Mouse (Mus musculus) midbrain, embryonic 16.5 days (tissue): ENCODE results near the gene N4bp1. TPM values are rescaled to one million over a fixed set of nuclear protein-coding genes. Genes with fewer than 3 reads are reported as not detected.

ENCODE experiments used
- ATAC-seq: fragments of 200-750 bp; cut with Nextera tagmentation; 2 replicates; pipeline ENCODE4 v1.8.0; 2017; ENCODE audit warnings: moderate TSS enrichment
- H3K27ac ChIP-seq: fragments of 300-500 bp; sonication (generic); 2 replicates; pipeline ENCODE4 v1.5.1; 2014; ENCODE audit warnings: mild to moderate bottlenecking, low read length, mixed read lengths
- H3K27me3 ChIP-seq: fragments of 300-500 bp; sonication (generic); 2 replicates; pipeline ENCODE4 v1.6.1; 2014; ENCODE audit warnings: low read depth, low read length, mixed read lengths; ENCODE audit not compliant: control insufficient read depth, insufficient read depth
- H3K36me3 ChIP-seq: fragments of 300-500 bp; sonication (generic); 2 replicates; pipeline ENCODE4 v1.6.1; 2014; ENCODE audit warnings: mild to moderate bottlenecking, low read length, moderate library complexity, mixed read lengths; ENCODE audit not compliant: control insufficient read depth, insufficient read depth
- H3K4me1 ChIP-seq: fragments of 300-500 bp; sonication (generic); 2 replicates; pipeline ENCODE4 v1.6.1; 2014; ENCODE audit warnings: mild to moderate bottlenecking, low read length, mixed read lengths; ENCODE audit not compliant: control insufficient read depth, insufficient read depth
- H3K4me2 ChIP-seq: fragments of 300-500 bp; sonication (generic); 2 replicates; pipeline ENCODE4 v1.6.1; 2014; ENCODE audit warnings: mild to moderate bottlenecking, low read length, mixed read lengths
- H3K4me3 ChIP-seq: fragments of 300-500 bp; sonication (generic); 2 replicates; pipeline ENCODE4 v1.5.1; 2014; ENCODE audit warnings: low read depth, mild to moderate bottlenecking, low read length, moderate library complexity, mixed read lengths
- H3K9ac ChIP-seq: fragments of 300-500 bp; sonication (generic); 2 replicates; pipeline ENCODE4 v1.6.1; 2014; ENCODE audit warnings: low read depth, low read length, mixed read lengths
- H3K9me3 ChIP-seq: fragments of 300-500 bp; sonication (generic); replicated peaks from 2 replicates; pipeline ENCODE4 v1.6.1; 2014; ENCODE audit warnings: mild to moderate bottlenecking, low read length, mixed read lengths; ENCODE audit not compliant: control insufficient read depth, poor library complexity, severe bottlenecking
- WGBS: fragments of 180-500 bp; shearing (Covaris S2); extraction: QIAGEN DNeasy Blood & Tissue Kit; methylation state at CpG from one replicate; pipeline ENCODE4 v1.1.7; 2014; 5-methylcytosine and 5-hydroxymethylcytosine counted together
- polyA plus RNA-seq: library from polyadenylated mRNA; unstranded; fragments of >200 nt; fragmentation: Nextera tagmentation; extraction: Ambion mirVana; gene quantifications from 2 replicates; pipeline ENCODE4 v1.2.1, GENCODE M21; 2015

The N4bp1 gene
- polyA plus RNA-seq, 1 experiment from 2014 or later: 9.2 TPM

DNA sequence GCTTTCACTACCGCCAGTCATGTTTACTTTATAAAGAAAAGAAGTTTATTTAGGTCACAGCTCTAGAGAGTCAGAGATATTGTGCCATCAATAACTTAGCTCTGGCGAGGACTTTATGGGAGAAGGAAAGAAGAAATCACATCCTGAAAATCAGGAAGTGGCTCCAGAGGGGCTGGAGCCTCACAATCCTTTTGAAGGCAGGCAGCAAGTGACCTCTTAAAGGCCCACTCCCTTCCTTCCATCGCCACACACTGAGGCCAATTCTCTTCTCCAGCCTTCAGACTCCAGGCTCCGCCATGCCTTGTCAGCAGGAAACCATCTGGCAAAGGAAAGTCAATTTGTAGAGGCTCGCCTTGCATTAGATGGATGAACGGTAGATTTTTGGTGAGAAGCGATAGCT lies 35.4 kb upstream of the N4bp1 start:
- H3K27ac ChIP-seq: no peak overlapping the region
- WGBS: 56% methylated on average over 7 of the region's 7 CpGs
- no peaks in the 10 kb centered on the region for H3K36me3 ChIP-seq
- ATAC-seq: no peak
- no peak overlapping the region for H3K9ac ChIP-seq
- no peaks in the 10 kb centered on the region for H3K9me3 ChIP-seq
- H3K4me3 ChIP-seq: no peak overlapping the region
- no peak overlapping the region for H3K4me2 ChIP-seq
- no peaks in the 10 kb centered on the region for H3K27me3 ChIP-seq
- no peaks in the 10 kb centered on the region for H3K4me1 ChIP-seq

DNA sequence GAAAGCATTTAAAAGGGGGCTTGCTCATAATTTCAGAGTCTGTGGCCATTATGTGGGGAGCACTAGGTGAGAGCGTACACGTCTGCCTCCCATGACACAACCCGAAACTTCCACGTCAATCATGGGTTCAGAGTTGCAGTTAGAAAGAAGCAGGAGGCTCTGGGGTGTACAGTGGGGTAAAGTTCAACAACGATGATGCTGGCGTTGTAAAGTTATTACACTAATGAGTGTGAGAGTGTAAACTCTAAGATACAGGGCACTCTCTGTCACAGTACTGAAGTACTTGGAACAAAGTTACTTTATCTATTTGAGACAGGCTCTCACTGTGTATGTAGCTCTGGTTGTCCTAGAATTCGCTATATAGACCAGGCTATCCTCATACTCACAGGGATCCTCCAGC lies 35.0 kb upstream of the N4bp1 start:
- no peak for ATAC-seq
- no peaks in the 10 kb centered on the region for H3K27me3 ChIP-seq
- H3K9ac ChIP-seq: no peak overlapping the region
- H3K4me3 ChIP-seq: no peak overlapping the region
- no peaks in the 10 kb centered on the region for H3K36me3 ChIP-seq
- H3K27ac ChIP-seq: no peak overlapping the region
- H3K4me2 ChIP-seq: no peak overlapping the region
- H3K4me1 ChIP-seq: no peaks in the 10 kb centered on the region
- WGBS: 88% methylated on average over 7 of the region's 7 CpGs
- no peaks in the 10 kb centered on the region for H3K9me3 ChIP-seq

DNA sequence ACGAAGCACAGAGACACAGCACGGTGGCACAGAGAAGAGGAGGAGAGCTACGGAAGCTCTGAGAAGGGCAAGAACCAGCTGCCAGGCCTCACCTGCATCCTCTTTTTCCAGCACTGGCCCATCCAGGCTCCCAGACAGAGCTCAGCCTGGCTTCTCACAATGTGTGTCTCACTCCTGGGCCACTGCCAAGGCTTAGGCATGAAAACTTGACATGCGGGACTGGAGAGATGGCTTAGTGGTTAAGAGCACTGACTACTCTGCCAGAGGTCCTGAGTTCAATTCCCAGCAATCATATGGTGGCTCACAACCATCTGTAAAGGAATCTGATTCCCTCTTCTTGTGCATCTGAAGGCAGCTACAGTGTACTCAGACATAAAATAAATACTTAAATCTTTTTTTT lies 34.2 kb upstream of the N4bp1 start:
- no peak overlapping the region for H3K27ac ChIP-seq
- 83% methylated on average over 4 of the region's 4 CpGs for WGBS

DNA sequence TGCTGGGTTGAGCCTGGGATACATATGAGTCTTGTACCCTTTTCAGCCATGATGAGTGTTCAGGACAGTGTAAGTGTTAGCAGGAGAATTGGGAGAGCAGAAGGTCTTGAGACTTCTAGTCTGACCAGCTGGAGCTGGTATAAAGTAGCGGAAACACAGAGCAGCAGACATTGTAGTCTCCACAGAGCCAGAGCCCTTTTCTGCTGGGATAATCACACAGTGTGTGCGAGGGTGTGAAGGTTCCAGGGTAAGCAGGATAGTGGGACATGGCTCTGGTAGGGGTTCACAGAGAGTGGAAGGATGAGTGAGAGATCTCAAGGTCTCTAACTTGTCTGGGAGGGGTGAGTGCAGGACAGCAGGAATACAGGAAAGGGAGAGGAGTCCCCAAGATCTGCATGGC lies 33.0 kb upstream of the N4bp1 start:
- Histone ChIP-seq H3K9ac (no peak overlapping the region), H3K4me2 (no peak overlapping the region), H3K4me1 (no peaks in the 10 kb centered on the region), H3K27ac (no peak overlapping the region), H3K27me3 (no peaks in the 10 kb centered on the region), H3K4me3 (no peak overlapping the region), H3K36me3 (no peaks in the 10 kb centered on the region), H3K9me3 (no peaks in the 10 kb centered on the region)
- ATAC-seq: no peak
- 89% methylated on average over 2 of the region's 2 CpGs for WGBS

More for the DNA sequence above, 34.2 kb upstream of the N4bp1 start:
- no peak overlapping the region for H3K4me3 ChIP-seq
- no peak overlapping the region for H3K9ac ChIP-seq
- no peaks in the 10 kb centered on the region for H3K27me3 ChIP-seq
- H3K4me2 ChIP-seq: no peak overlapping the region
- H3K9me3 ChIP-seq: no peaks in the 10 kb centered on the region
- H3K4me1 ChIP-seq: no peaks in the 10 kb centered on the region
- no peak for ATAC-seq
- H3K36me3 ChIP-seq: no peaks in the 10 kb centered on the region

DNA sequence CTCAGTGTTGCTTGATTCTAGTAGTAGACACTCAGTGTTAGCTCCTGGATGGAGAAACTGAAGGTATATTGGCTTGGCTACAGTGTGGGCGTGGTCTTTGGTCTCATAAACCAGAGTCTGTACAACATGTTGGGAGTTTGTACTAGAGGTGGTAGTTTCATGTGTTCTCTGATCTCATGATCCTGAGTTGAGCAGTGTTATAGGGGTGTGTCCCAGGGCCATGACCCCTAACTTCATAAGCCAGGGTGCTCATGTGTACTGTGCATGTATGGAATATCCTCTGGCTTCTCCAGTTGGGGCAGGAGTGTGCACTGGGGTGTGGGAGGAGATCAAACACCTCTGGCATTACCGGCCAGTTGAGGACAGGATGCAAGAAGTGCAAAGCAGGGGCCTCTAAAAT lies 32.6 kb upstream of the N4bp1 start:
- ATAC-seq: no peak
- WGBS: 92% methylated on average over 2 of the region's 2 CpGs
- Histone ChIP-seq H3K9ac (no peak overlapping the region), H3K27me3 (no peaks in the 10 kb centered on the region), H3K9me3 (no peaks in the 10 kb centered on the region), H3K4me1 (no peaks in the 10 kb centered on the region), H3K4me2 (no peak overlapping the region), H3K4me3 (no peak overlapping the region), H3K36me3 (no peaks in the 10 kb centered on the region), H3K27ac (no peak overlapping the region)

DNA sequence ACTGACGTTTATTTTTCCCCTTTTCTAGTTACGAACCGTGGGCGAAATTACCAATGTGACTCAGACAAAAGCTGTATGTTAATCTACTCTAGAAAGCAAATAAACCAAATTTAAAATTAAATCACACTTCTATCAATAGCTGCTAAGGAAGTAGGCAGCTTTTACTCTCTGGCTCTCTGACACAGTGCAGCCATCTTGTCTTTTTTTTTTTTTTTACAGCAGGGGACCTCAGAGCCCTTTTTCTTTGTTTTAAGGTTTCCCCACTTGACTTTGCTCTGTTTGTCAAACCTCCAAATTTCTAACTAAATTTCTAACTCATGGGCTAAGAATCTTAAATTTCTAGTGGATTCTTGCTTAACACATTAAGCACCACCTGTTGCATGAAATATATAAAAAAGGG lies 31.3 kb upstream of the N4bp1 start:
- H3K4me2 ChIP-seq: no peak overlapping the region
- H3K36me3 ChIP-seq: no peaks in the 10 kb centered on the region
- H3K4me1 ChIP-seq: no peaks in the 10 kb centered on the region
- H3K4me3 ChIP-seq: no peak overlapping the region
- no peaks in the 10 kb centered on the region for H3K27me3 ChIP-seq
- no peak overlapping the region for H3K9ac ChIP-seq
- no peaks in the 10 kb centered on the region for H3K9me3 ChIP-seq
- WGBS: 92% methylated on average over 4 of the region's 4 CpGs
- ATAC-seq: no peak
- H3K27ac ChIP-seq: no peak overlapping the region

DNA sequence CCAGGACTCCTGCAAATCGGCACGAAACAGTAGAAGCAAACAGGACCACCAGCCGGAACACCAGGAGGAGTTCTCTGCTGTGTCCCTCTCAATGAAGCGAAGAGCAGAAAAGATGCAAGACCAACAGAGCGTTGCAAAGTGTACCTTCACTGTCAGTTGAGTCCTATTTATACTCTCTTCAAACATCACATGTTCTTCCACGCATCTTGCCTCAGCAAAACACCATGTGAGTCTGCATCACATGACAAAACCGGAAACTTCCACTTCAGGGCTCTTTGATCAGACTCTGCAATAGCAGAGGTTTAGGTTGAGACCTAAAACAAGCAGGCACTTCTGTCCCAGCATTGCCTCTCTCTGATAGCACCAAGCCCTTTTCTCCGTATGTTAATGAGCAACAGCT lies 26.1 kb upstream of the N4bp1 start:
- no peak for ATAC-seq
- 88% methylated on average over 8 of the region's 8 CpGs for WGBS
- Histone ChIP-seq H3K4me1 (no peaks in the 10 kb centered on the region), H3K27me3 (no peaks in the 10 kb centered on the region), H3K4me2 (no peak overlapping the region), H3K27ac (no peak overlapping the region), H3K36me3 (no peaks in the 10 kb centered on the region), H3K9me3 (no peaks in the 10 kb centered on the region), H3K9ac (no peak overlapping the region), H3K4me3 (no peak overlapping the region)

DNA sequence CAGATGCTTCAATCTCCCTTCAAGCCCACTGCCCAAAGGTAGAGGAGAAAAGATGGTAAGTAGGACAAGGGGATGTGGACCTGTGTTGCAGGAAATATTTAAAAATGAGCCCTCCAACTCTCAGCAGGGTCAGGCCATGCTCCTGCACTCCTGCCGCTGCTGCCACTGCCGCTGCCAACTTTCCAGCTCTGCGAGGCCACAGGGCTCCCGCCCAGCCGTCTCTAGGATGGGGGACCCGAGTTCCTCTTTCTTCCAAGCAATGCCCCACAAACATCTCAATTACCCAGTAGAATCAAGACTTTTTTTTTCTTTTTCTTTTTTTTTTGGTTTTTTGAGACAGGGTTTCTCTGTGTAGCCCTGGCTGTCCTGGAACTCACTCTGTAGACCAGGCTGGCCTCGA lies 25.2 kb upstream of the N4bp1 start:
- WGBS: 80% methylated on average over 7 of the region's 7 CpGs
- no peak for ATAC-seq

DNA sequence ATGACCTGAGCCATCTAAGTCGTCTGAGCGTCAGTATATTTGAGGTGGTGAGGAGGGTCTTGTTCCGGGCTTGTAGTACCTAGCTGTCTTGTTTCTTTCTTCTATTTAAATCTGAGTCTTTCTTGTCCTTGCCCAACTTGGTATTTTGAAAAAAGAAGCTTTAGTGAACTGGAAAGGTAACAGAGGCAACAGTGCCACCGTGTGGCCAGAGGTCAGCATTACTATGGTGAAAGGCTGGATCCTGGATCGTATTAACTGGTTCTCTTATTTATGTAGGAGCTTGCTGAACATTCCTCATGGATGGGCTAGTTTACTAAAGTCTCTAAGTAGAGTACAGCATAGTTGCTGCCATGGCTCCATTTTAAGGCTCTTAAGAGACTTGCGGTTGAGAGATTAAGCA lies 23.5 kb upstream of the N4bp1 start:
- 23% methylated on average over 6 of the region's 6 CpGs for WGBS
- H3K9me3 ChIP-seq: no peaks in the 10 kb centered on the region
- no peak for ATAC-seq
- no peaks in the 10 kb centered on the region for H3K36me3 ChIP-seq
- no peaks in the 10 kb centered on the region for H3K27me3 ChIP-seq
- no peak overlapping the region for H3K4me3 ChIP-seq
- H3K9ac ChIP-seq: no peak overlapping the region
- H3K4me2 ChIP-seq: no peak overlapping the region
- no peaks in the 10 kb centered on the region for H3K4me1 ChIP-seq
- no peak overlapping the region for H3K27ac ChIP-seq

More for the DNA sequence above, 25.2 kb upstream of the N4bp1 start:
- H3K9me3 ChIP-seq: no peaks in the 10 kb centered on the region
- H3K4me2 ChIP-seq: no peak overlapping the region
- H3K36me3 ChIP-seq: no peaks in the 10 kb centered on the region
- H3K4me3 ChIP-seq: no peak overlapping the region
- no peak overlapping the region for H3K9ac ChIP-seq
- H3K27me3 ChIP-seq: no peaks in the 10 kb centered on the region
- no peak overlapping the region for H3K27ac ChIP-seq
- H3K4me1 ChIP-seq: no peaks in the 10 kb centered on the region

DNA sequence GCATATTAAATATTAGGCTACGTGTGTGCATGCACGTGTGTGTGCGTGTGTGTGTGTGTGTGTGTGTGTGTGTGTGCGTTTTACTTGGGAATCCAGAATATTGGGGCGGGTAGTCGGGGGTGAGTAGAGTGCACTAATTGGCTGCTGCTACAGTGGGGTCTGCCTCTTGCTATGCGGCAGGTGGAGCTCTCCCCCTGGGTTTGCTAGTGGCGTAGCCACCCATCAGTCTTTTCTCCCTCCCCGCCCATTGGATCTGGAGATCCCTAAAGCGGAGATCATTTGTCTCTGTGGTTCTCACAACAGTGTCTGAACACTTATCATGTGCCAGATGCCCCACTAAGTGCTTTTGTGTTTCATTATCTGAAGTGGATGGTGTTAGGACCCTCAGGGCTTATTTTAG lies 19.9 kb upstream of the N4bp1 start:
- ATAC-seq: no peak
- Histone ChIP-seq H3K4me3 (no peak overlapping the region), H3K4me2 (no peak overlapping the region), H3K36me3 (no peaks in the 10 kb centered on the region), H3K27ac (no peak overlapping the region), H3K9me3 (no peaks in the 10 kb centered on the region), H3K4me1 (no peaks in the 10 kb centered on the region), H3K27me3 (no peaks in the 10 kb centered on the region), H3K9ac (no peak overlapping the region)
- 77% methylated on average over 10 of the region's 10 CpGs for WGBS
